Mouse (Mus musculus): ENCODE data around the gene Gtf2ird2. TPM values are rescaled to one million over a fixed set of nuclear protein-coding genes. Genes with fewer than 3 reads are reported as not detected.

Gene Gtf2ird2
- 15.9 to 20.9 TPM (median 18.3 TPM) in 4 replicates for total RNA-seq (2023; ENCODE audit: inconsistent age)

DNA sequence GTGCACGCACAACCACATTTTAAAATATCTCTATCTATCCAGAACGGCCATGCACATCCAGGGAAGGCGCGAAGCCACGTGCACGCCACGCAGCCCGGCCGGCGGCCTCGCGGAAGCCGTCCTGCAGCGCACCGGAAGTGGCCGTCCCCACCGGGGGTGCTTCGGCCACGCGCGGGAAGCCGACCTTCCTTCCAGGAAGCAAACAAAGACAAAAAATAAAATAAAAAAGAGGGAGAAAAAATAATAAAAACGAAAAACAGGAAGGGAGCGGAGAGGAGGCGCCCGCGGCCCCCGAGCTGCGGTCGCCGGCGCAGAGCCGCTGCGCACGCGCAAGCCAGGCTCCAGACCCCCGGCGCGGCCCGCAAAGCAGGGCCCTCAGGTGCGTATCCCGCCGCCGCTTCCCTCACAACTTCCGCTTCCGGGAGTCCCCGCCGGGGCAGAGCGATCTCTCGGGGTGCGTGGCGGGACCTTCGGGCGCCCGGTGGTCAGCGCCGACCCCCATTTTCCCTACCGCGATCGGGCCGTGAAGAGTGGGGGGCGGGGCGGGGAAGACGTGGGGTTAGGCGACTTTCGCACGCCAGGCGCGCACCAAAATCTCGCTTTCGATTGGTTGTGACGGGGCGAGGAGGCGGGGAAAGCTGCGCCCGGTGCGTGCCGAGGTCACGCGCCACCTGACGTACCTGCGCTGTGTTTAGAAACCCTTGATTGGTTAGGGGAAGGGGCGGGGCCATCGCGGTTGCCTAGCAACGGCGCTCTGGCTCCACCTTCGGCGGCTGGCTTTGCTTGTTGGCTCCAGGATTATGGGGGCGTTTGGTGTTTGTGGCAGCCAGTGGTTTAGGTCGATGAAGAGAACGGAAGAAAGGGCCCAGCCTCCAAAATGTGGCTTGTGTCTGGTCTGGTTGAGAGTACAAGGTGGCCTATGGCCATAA, at the start of gene Gtf2ird2:
Gtf2ird2 (plus strand) TSS at position 140 of the 929 bp plus-strand sequence.

DNA sequence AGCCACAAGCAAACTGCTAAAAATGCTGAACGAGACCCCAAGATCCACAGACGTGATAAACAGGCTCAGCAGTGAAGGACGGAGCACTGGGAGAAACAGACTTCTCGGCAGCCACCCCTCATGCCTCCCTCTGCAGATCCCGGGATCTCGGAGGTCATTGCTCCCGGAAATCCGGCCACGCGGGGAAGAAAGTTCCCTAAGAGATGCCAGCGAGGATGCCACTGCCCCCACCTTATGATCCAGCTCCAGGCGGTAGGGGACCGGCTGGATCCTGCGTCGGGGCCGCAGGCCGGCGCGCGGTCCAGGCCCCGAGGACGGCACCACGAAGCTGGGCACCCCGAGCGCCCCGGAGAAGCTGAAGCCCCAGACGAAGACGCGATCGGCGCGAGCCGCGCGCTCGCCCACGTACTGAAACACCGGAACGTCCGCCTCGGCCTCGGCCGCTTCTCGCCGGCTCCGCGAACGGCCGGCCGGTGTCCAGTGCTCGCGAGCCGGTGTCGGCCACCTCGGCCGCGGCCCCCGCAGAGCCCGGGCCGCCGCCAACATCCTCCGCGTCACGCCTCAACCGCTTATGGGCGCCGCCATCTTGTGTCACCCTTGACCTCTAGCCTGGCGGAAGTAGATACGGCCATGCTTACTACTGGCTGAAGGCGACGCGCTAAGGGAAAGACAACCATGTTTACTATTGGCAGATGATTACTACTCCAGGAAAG, 7.5 kb upstream of the Gtf2ird2 start, which contains the start of gene Rcc1l:
Rcc1l (minus strand) TSS at position 606 of the 713 bp plus-strand sequence.

DNA sequence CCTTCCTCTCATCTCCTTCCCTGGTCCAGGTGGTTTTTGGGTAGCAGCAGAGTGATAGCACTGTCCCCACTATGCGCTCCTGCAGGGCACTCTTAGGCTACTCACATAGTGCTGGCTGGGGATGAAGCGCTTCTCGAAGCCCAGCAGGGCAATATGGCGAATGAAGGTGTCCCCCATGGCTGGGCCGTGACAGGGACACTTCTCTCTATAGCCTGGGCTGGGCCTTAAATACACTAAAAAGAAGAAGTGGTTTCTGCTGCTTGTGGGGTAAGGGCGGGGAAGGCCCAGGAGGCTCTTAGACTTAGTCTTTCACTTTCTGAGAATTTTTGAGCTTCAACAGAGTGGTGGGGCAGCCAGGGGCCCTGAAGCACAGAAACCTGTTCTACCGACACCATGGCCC, 45.6 kb downstream of the Gtf2ird2 start, which contains the start of gene Ncf1:
Ncf1 (minus strand) TSS at position 235 of the 400 bp plus-strand sequence.

Other genes starting within 250 kb of the Gtf2ird2 start
- 4.4 to 7.1 TPM (median 6.2 TPM) in 4 replicates for gene Castor2, start 84.3 kb upstream of the Gtf2ird2 start, total RNA-seq (2023; ENCODE audit: inconsistent age)
- gene Rcc1l, start 7.2 kb upstream of the Gtf2ird2 start, total RNA-seq (2023; ENCODE audit: inconsistent age): 18.7 to 22.5 TPM (median 21.8 TPM) in 4 replicates
- gene Ncf1, start 45.6 kb downstream of the Gtf2ird2 start, total RNA-seq (2023; ENCODE audit: inconsistent age): 247 to 262 TPM (median 252 TPM) in 4 replicates
- gene Gtf2i, start 130.7 kb downstream of the Gtf2ird2 start, total RNA-seq (2023; ENCODE audit: inconsistent age): 75.4 to 85.8 TPM (median 79.9 TPM) in 4 replicates